Mouse (Mus musculus) liver, adult 2 months (tissue): ENCODE results near the gene Fam193b.

Experiments used
- CTCF ChIP-seq: fragments of 200-500 bp; IDR thresholded peaks from 2 replicates; pipeline ENCODE4 v1.5.1; 2011; ENCODE audit warnings: low read depth, low read length, control low read depth
- POLR2A ChIP-seq: fragments of 200-500 bp; IDR thresholded peaks from 2 replicates; pipeline ENCODE4 v1.6.1; 2011; ENCODE audit warnings: low read length, control low read depth; ENCODE audit not compliant: insufficient read depth; ENCODE audit errors: extremely low read depth

DNA sequence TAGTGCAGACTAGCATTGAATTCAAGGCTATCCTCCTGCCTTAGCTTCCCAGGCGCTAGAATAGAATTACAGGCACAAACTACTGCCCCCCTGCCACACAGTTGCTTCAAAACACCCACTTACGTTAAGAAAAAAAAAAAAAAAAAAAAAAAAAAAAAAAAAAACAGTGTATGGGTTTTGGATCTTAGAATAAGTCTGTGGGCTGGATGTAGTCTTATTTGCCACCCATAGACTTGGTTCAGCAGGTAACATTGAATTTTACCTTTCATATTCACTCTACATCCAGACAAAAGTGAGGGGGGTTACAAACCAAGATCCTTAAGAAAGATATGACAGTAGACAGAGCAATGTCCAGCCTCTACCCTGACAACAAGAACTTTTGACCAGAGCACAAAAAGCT lies 3.0 kb downstream of the Fam193b start:
- TF ChIP-seq CTCF (no peak), POLR2A (no peak)
